Mouse (Mus musculus) heart, adult 2 months (tissue): ENCODE data around the gene Cubn. TPM values are rescaled to one million over a fixed set of nuclear protein-coding genes. Genes with fewer than 3 reads are reported as not detected.
A peak's percentile ranks its signal among the peaks of the same experiment; 100 is the strongest.

Source experiments
- DNase-seq, 2 experiments: peaks; one replicate each; pipeline ENCODE4 v3.0.0; 2021
- H3K27ac ChIP-seq: fragments of 200-600 bp; 2 replicates; pipeline ENCODE4 v1.8.1; 2022
- H3K27me3 ChIP-seq: fragments of 200-500 bp; 2 replicates; pipeline ENCODE4 v1.6.1; 2012; ENCODE audit warnings: mild to moderate bottlenecking, low read length, inconsistent platforms, mixed read lengths; ENCODE audit not compliant: control insufficient read depth, insufficient read depth
- H3K36me3 ChIP-seq: fragments of 200-500 bp; 2 replicates; pipeline ENCODE4 v1.6.1; 2012; ENCODE audit warnings: low read length, inconsistent platforms; ENCODE audit not compliant: control insufficient read depth, insufficient read depth
- H3K4me1 ChIP-seq: fragments of 200-500 bp; 2 replicates; pipeline ENCODE4 v1.6.1; 2011; ENCODE audit warnings: low read length; ENCODE audit not compliant: control insufficient read depth, insufficient read depth
- H3K4me3 ChIP-seq: fragments of 200-600 bp; 2 replicates; pipeline ENCODE4 v1.8.1; 2022
- H3K79me2 ChIP-seq: fragments of 200-500 bp; replicated peaks from 2 replicates; pipeline ENCODE4 v1.6.1; 2012; ENCODE audit warnings: mild to moderate bottlenecking, inconsistent platforms, low read length, moderate library complexity, mixed read lengths; ENCODE audit not compliant: control insufficient read depth, insufficient read depth
- H3K9ac ChIP-seq: fragments of 200-500 bp; 2 replicates; pipeline ENCODE4 v1.6.1; 2012; ENCODE audit warnings: low read depth, mild to moderate bottlenecking, control low read depth, inconsistent platforms, low read length, mixed read lengths
- CTCF ChIP-seq: fragments of 200-600 bp; IDR thresholded peaks from 2 replicates; pipeline ENCODE4 v1.8.1; 2022; ENCODE audit warnings: antibody characterized with exemption, mild to moderate bottlenecking, moderate library complexity
- EP300 ChIP-seq: fragments of 200-500 bp; IDR thresholded peaks from 2 replicates; pipeline ENCODE4 v1.6.1; 2011; ENCODE audit warnings: low read depth, low read length, control low read depth; ENCODE audit not compliant: insufficient read depth
- POLR2A ChIP-seq: fragments of 200-500 bp; IDR thresholded peaks from 2 replicates; pipeline ENCODE4 v1.6.1; 2011; ENCODE audit warnings: mild to moderate bottlenecking, low read depth, low read length, control low read depth; ENCODE audit not compliant: insufficient read depth
- WGBS: fragments of 180-500 bp; shearing (Covaris S2); methylation state at CpG from one replicate; pipeline ENCODE4 v1.1.7; 2018; 5-methylcytosine and 5-hydroxymethylcytosine counted together
- intact Hi-C: fragments of 180-260 bp; cut with DNase I; formaldehyde crosslinking; loops from one replicate; pipeline ENCODE4 v1.15.1; 2025
- polyA plus RNA-seq: library from polyadenylated mRNA; depleted of rRNA; stranded (reverse); fragments of >200 nt; gene quantifications from 2 replicates; pipeline ENCODE4 v1.2.3, GENCODE M21; 2012
- total RNA-seq, 2 experiments: library from RNA; stranded (reverse); gene quantifications; 2 replicates each; pipeline ENCODE4 v1.2.3; 2021

Cubn gene
- total and polyA plus RNA-seq, 3 experiments, result 0.27 to 1.1 (median 0.81) TPM

DNA sequence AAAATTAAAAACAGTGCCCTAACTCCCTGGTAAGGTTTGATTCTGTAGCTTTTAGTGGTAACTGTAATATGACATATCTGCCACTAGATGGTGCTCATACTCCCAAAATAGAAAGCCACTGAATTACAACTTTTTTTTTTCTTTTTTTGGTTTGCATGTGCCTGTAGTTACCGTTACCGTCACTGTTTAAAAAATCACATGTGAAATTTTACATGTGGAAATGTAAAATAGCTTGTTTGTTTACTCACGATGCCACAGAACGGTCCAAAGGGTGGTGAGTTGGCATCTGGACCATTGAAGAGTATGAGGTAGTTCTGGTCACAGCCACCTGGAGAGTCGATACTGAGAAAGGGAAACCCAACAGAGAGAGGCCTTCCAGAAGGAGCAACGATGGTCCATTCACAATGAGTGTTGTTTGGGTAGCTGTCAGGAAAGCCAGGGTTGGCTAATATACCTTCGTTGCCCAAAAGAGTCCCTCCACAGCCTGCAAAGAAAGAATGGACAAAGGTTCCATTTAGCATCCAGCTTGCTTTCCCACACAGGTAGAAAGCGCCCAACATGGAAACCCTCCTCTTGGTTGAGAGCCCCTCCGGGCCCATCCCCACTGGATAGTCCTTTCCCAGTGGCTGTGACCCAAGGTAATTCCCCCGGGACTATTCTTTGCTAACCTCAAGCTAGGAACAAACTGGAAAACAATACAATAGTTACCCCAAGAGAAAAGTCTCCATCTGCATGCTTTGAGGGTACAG lies 213.3 kb downstream of the Cubn start:
- intact Hi-C loops, result loop anchor here (1.0 to 10.0 kb wide), 4 partner anchors 319 to 1777 kb away; partner anchors contain the start of genes Hacd1 and Nsun6
- Histone ChIP-seq H3K27ac (no peak overlapping the region), H3K36me3 (no peaks in the 10 kb centered on the region), H3K9ac (no peak overlapping the region), H3K4me3 (no peak overlapping the region), H3K4me1 (no peaks in the 10 kb centered on the region), H3K27me3 (no peaks in the 10 kb centered on the region), H3K79me2 (no peaks in the 10 kb centered on the region)
- no peak for DNase-seq
- 45% methylated on average over 10 of the region's 10 CpGs for WGBS
- TF ChIP-seq POLR2A, result no peak
- TF ChIP-seq EP300, result no peak
- peak; percentile 93 for TF ChIP-seq CTCF

DNA sequence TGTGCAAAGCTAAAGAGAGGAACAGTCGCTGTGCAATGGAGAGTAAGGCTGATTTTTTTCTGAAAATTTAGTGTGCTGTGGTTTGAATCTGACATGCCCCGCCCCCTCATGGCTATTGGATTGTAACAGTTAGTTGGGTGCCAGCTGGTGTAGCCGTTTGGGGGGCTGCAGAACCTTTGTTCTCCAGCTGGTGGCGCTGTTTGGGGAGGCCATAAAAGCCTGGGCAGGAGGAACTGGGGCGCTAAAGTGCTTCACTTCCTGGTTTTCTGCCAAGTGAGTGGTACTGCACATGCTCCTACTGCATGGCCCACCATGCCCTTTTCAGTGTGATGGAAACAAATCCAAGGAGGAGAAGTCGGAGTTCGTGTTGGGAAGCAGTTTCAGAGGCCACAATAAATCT lies 215.7 kb downstream of the Cubn start:
- H3K4me1 ChIP-seq, result no peaks in the 10 kb centered on the region
- no peak overlapping the region for H3K9ac ChIP-seq
- no peaks in the 10 kb centered on the region for H3K27me3 ChIP-seq
- TF ChIP-seq CTCF (peak; percentile 50), POLR2A (no peak), EP300 (no peak)
- no peaks in the 10 kb centered on the region for H3K36me3 ChIP-seq
- no peak overlapping the region for H3K27ac ChIP-seq
- no peaks in the 10 kb centered on the region for H3K79me2 ChIP-seq
- 61% methylated on average over 7 of the region's 7 CpGs for WGBS
- H3K4me3 ChIP-seq, result no peak overlapping the region
- no peak for DNase-seq
- intact Hi-C loops, result loop anchor here (10.0 kb wide), 3 partner anchors 579 to 1779 kb away; partner anchors contain the start of genes Hacd1 and Nsun6

DNA sequence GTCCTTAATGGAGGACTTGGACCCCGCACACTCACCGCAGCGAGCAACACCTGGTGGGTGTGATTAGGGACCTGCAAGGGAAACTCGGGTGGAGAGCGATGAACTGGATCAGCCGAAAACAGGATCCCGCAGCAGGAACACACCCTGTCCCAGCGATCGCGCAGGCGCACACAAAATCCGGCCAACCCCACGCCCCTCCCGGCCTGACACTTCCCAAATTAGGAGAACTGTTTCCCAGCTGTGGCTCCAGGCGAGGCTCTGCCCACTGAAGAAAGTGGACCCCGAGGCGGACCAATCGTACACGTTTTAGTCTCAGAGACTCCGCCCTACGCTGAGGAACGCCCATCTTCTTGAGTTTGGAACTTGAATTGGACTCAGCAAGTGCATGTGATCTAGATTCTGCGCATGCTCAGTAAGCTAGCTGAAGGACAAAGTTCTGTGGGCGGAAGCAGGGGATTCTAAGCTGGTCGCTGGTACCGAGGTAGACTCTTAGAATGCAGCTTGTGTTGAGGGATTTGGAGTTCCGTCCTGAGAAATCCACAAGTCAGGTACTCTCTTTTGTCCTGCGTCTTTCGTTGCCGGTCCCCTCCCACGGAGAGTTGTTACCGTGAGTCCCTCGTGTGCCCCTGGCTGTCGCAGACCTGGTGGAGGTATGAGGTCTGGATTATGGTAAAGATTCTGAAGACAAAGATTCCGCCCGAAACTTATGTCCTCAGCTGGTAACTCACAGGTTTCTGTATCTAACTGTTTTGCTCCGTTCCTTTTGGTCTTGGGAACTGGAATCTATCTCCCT lies 220.3 kb downstream of the Cubn start, which contains the start of gene Rsu1:
Gene Rsu1 (minus strand): TSS at position 251 of the 793 bp plus-strand sequence.
- Histone ChIP-seq H3K27me3 (no peaks in the 10 kb centered on the region), H3K36me3 (peaks cover 13% of the 10 kb centered on the region), H3K9ac (peak within 1 kb of the TSS; percentile 77), H3K4me3 (peak within 1 kb of the TSS; percentile 84), H3K4me1 (peaks cover 10% of the 10 kb centered on the region), H3K27ac (peak within 1 kb of the TSS; percentile 88), H3K79me2 (peaks cover 2% of the 10 kb centered on the region)
- WGBS, result under 1% methylated on average over 37 of the region's 37 CpGs
- intact Hi-C loops, result loop anchor here (1.0 to 10.0 kb wide), 4 partner anchors 303 to 1783 kb away; partner anchors contain the start of genes Hacd1 and Nsun6
- peak; percentile 92 to 98 for DNase-seq
- peak; percentile 92 for TF ChIP-seq POLR2A
- no peak for TF ChIP-seq CTCF
- peak; percentile 58 for TF ChIP-seq EP300

DNA sequence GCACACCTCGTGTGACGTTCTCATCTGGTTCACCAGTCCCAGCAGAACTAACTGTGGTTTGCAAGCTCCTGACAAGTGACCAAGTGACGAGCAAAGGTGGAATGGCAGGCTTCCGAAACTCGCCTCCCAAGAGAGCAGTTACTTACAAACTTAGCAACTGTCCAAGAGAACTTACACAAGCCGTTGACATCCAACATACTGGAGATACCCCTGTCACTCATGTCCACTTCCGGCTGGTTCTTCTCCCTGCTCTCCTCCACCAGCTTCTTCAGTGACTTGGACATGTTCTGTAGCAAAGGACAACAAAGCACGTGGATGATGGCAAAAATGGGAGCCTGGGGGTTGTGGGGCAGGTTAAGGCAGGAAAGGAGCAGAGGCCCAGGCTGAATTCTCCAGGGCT lies 220.9 kb downstream of the Cubn start:
- TF ChIP-seq CTCF (no peak), POLR2A (no peak), EP300 (no peak)
- peaks cover 10% of the 10 kb centered on the region for H3K4me1 ChIP-seq
- H3K79me2 ChIP-seq, result peaks cover 2% of the 10 kb centered on the region
- peak overlapping the region; percentile 68 for H3K9ac ChIP-seq
- peaks cover 13% of the 10 kb centered on the region for H3K36me3 ChIP-seq
- 1% methylated on average over 8 of the region's 8 CpGs for WGBS
- intact Hi-C loops, result loop anchor here (1.0 to 10.0 kb wide), 4 partner anchors 304 to 1784 kb away; partner anchors contain the start of genes Hacd1 and Nsun6
- no peak for DNase-seq
- peak overlapping the region; percentile 88 for H3K27ac ChIP-seq
- no peaks in the 10 kb centered on the region for H3K27me3 ChIP-seq
- H3K4me3 ChIP-seq, result peak overlapping the region; percentile 84

DNA sequence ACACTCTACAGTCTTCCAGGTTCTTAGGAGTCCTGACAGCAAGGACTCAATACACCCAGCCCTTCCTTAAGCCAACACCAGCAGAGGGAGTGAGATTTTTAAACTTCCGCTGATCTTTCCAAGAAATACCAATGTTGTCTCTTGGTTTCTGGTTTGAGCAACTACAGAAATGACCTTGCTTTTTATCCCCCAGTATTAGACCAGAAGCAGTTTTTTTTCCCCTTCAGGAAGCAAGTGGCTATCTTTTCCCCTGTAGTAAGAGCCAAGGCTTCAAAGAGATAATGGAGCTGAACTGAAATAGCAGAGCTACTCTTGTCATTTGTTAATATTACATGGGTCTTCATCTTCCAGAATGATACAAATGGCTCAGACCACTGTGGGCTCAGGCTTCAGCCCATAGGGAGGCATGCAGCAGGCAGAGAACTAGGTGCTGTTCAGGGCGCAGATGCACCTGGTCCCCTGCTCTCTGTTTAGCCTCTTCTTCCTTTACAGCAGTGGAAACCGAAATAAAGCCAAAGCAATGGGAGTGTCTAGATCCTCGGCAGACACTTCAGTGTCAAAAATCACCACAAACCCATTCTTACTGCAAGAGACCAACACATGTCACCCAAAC lies 222.8 kb downstream of the Cubn start:
- Histone ChIP-seq H3K36me3 (peaks cover 15% of the 10 kb centered on the region), H3K27me3 (no peaks in the 10 kb centered on the region), H3K9ac (no peak overlapping the region), H3K79me2 (peaks cover 4% of the 10 kb centered on the region), H3K4me3 (no peak overlapping the region), H3K27ac (no peak overlapping the region), H3K4me1 (peaks cover 12% of the 10 kb centered on the region)
- 78% methylated on average over 4 of the region's 4 CpGs for WGBS
- intact Hi-C loops, result loop anchor here (10.0 kb wide), 1 partner anchor 814 kb away; no protein-coding TSS in a partner anchor
- TF ChIP-seq POLR2A, result no peak
- no peak for TF ChIP-seq CTCF
- TF ChIP-seq EP300, result no peak
- no peak for DNase-seq
